ENCODE assay signal across 11 mouse cellular contexts in the genomic region with DNA sequence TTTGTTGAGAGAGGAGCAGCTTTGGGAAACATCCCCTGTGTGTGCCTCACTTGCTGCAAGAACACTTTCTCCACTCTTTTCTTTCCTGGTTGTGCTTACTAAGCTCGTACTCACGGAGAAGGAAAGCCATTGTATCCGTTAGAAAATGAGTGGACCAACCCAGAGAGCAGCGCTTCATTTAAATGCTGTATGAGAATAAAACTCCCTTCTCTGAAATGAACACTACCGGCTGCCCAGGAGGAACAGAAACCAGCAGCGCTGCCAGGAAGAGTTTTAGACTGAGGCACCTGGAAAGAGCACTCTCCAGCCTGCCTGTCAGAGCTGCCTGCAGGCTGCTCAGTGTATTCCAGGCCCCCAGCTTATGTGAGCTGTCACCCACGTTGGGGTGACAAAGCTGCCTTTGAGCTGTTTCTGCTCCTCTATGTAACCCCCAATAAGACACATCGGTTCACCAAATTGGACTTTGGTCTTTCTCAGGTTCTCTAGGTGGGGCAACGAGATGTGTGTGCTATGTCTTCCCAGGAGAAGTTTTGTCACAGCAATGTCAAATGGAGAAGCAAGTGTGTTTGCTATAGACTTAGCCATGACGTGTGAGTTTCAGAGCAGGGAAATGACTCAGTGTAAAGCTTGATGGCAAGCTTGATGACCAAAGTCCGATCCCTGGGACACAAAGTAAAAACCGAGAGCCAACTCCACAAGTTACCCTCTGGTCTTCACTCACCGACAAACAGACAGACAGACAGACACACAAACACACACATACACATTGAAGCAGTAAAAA. TPM values are rescaled to one million over a fixed set of nuclear protein-coding genes. Genes with fewer than 3 reads are reported as not detected.
A peak's percentile ranks its signal among the peaks of the same experiment; 100 is the strongest.
DNase-seq lines count a peak whose midpoint lies in the region; ATAC-seq lines count a peak whose summit lies in the region.
"Had no signal": no experiment of that assay in that cellular context is flagged by ENCODE, and none has a peak within 500 bp of the region (broad histone marks: within the 10 kb centered on the region; RNA-seq: fewer than 3 reads in every experiment).

No protein-coding gene starts in this region.

- no peaks in the 10 kb centered on the region for H3K27me3 ChIP-seq in hindbrain, embryonic 16.5 days (replicated peaks; ENCODE audit: control insufficient read depth, insufficient read depth, low read length)
- H3K27me3 ChIP-seq in hindbrain, embryonic 10.5 days (ENCODE audit: insufficient read depth, poor library complexity, severe bottlenecking), result 0 out of 2 replicates have a peak, but pooled peaks cover 3% of the 10 kb centered on the region
- H3K27me3 ChIP-seq in embryonic facial prominence, embryonic 15.5 days, result no peaks in the 10 kb centered on the region
- H3K27me3 ChIP-seq: heart, embryonic 15.5 days; liver, embryonic 13.5 days; Patski had no signal

- no peak overlapping the region for H3K9ac ChIP-seq in hindbrain, embryonic 16.5 days (ENCODE audit: low read depth, low read length)
- H3K9ac ChIP-seq in embryonic facial prominence, embryonic 15.5 days, result no peak overlapping the region
- H3K9ac ChIP-seq: heart, embryonic 15.5 days; liver, embryonic 13.5 days had no signal

- ATAC-seq in hindbrain, embryonic 16.5 days, result no peak
- no peak for ATAC-seq in embryonic facial prominence, embryonic 15.5 days (ENCODE audit: insufficient number of reproducible peaks, low FRiP score, low TSS enrichment, low read depth)
- peak; percentile 65 for ATAC-seq in neutrophil, adult 5-6 weeks (ENCODE audit: extremely low read depth, insufficient number of reproducible peaks, low FRiP score, poor library complexity, severe bottlenecking)
- ATAC-seq: Patski had no signal

- peak overlapping the region; percentile 28; the same call in 1 of the 2 replicates for H3K4me2 ChIP-seq in hindbrain, embryonic 16.5 days (ENCODE audit: low read length)
- H3K4me2 ChIP-seq in embryonic facial prominence, embryonic 15.5 days (replicated peaks), result no peak overlapping the region
- H3K4me2 ChIP-seq: heart, embryonic 15.5 days; liver, embryonic 13.5 days had no signal

- no peaks in the 10 kb centered on the region for H3K9me3 ChIP-seq in hindbrain, embryonic 16.5 days (ENCODE audit: control insufficient read depth, low read length)
- no peaks in the 10 kb centered on the region for H3K9me3 ChIP-seq in hindbrain, embryonic 10.5 days
- no peaks in the 10 kb centered on the region for H3K9me3 ChIP-seq in embryonic facial prominence, embryonic 15.5 days (replicated peaks)
- H3K9me3 ChIP-seq: heart, embryonic 15.5 days; liver, embryonic 13.5 days had no signal

- WGBS in hindbrain, embryonic 16.5 days, result 45% methylated on average over 13 of the region's 13 CpGs
- WGBS in hindbrain, embryonic 10.5 days, result 53% methylated on average over 13 of the region's 13 CpGs
- WGBS in embryonic facial prominence, embryonic 15.5 days, result 52% methylated on average over 13 of the region's 13 CpGs

- H3K4me1 ChIP-seq in hindbrain, embryonic 16.5 days (ENCODE audit: control insufficient read depth, insufficient read depth, low read depth, low read length), result peaks cover 4% of the 10 kb centered on the region
- H3K4me1 ChIP-seq in hindbrain, embryonic 10.5 days (replicated peaks), result peaks cover 5% of the 10 kb centered on the region; the same call in 1 of the 2 replicates
- H3K4me1 ChIP-seq in embryonic facial prominence, embryonic 15.5 days, result peaks cover 12% of the 10 kb centered on the region

- DNase-seq in embryo, embryonic 11 days, result peak; percentile 20
- DNase-seq in embryo, embryonic 10 days (ENCODE audit: low spot score), result no peak
- no peak for DNase-seq in hindbrain, embryonic 10.5 days (ENCODE audit: low spot score)
- no peak for DNase-seq in cerebellum, postnatal 10 days
- DNase-seq in cerebellum, postnatal 14 days, result no peak
- DNase-seq: liver, embryonic 13.5 days had no signal

- no peaks in the 10 kb centered on the region for H3K36me3 ChIP-seq in hindbrain, embryonic 16.5 days (ENCODE audit: control insufficient read depth, insufficient read depth, low read length)
- no peaks in the 10 kb centered on the region for H3K36me3 ChIP-seq in hindbrain, embryonic 10.5 days
- no peaks in the 10 kb centered on the region for H3K36me3 ChIP-seq in embryonic facial prominence, embryonic 15.5 days
- H3K36me3 ChIP-seq: heart, embryonic 15.5 days; liver, embryonic 13.5 days had no signal

- no peak overlapping the region for H3K27ac ChIP-seq in hindbrain, embryonic 16.5 days (ENCODE audit: low read depth, low read length)
- H3K27ac ChIP-seq in hindbrain, embryonic 10.5 days, result no peak overlapping the region
- peak overlapping the region; percentile 68; the same call in 1 of the 2 replicates for H3K27ac ChIP-seq in embryonic facial prominence, embryonic 15.5 days (replicated peaks)
- H3K27ac ChIP-seq: heart, embryonic 15.5 days; liver, embryonic 13.5 days had no signal

- no peak overlapping the region for H3K4me3 ChIP-seq in hindbrain, embryonic 16.5 days (ENCODE audit: low read length)
- H3K4me3 ChIP-seq in hindbrain, embryonic 10.5 days, result no peak overlapping the region
- H3K4me3 ChIP-seq in embryonic facial prominence, embryonic 15.5 days (replicated peaks), result no peak overlapping the region
- H3K4me3 ChIP-seq: heart, embryonic 15.5 days; liver, embryonic 13.5 days had no signal

RNA-seq across cellular contexts. Expression of a gene that starts 10.3 kb away (rescaled TPM):
- polyA plus RNA-seq in hindbrain, embryonic 16.5 days (2015; fragmentation: Nextera tagmentation; extraction: Ambion mirVana), result 31.8 and 34.8 TPM in 2 replicates
- polyA plus RNA-seq in hindbrain, embryonic 10.5 days (2016; fragmentation: Nextera tagmentation; extraction: Ambion mirVana), result 36.2 and 47.8 TPM in 2 replicates
- 38.8 and 43.7 TPM in 2 replicates for polyA plus RNA-seq in embryonic facial prominence, embryonic 15.5 days (2015; fragmentation: Nextera tagmentation; extraction: Ambion mirVana)
- total RNA-seq in neutrophil, adult 5-6 weeks (2017), result 45.3 and 51.0 TPM in 2 replicates
